Mouse (Mus musculus) T-cell, adult 2 months (primary cell): ENCODE data around the gene Elmo1.

Experiments used
- DNase-seq: peaks from one replicate; pipeline ENCODE4 v3.0.0; 2022; ENCODE audit warnings: low spot score

Gene Elmo1

GRCm38 (mm10) chr13:20537053-20537452 is 446.7 kb downstream of the Elmo1 start:
- no peak for DNase-seq

- no peak for DNase-seq
Observed at GRCm38 (mm10) chr13:20537487-20537886, 447.1 kb downstream of the Elmo1 start.

GRCm38 (mm10) chr13:20538216-20539070 is 448.0 kb downstream of the Elmo1 start:
- DNase-seq = no peak

- DNase-seq = no peak
Observed at GRCm38 (mm10) chr13:20539631-20540030, 449.2 kb downstream of the Elmo1 start.

GRCm38 (mm10) chr13:20546568-20547204 is 456.3 kb downstream of the Elmo1 start:
- no peak for DNase-seq

- DNase-seq = no peak
Observed at GRCm38 (mm10) chr13:20549983-20550382, 459.6 kb downstream of the Elmo1 start.

- DNase-seq = no peak
Observed at GRCm38 (mm10) chr13:20551559-20551958, 461.2 kb downstream of the Elmo1 start.

GRCm38 (mm10) chr13:20555853-20556452 is 465.6 kb downstream of the Elmo1 start:
- DNase-seq = no peak

GRCm38 (mm10) chr13:20556739-20557138 is 466.3 kb downstream of the Elmo1 start:
- no peak for DNase-seq

GRCm38 (mm10) chr13:20557156-20557555 is 466.8 kb downstream of the Elmo1 start:
- DNase-seq = no peak

GRCm38 (mm10) chr13:20558376-20558775 is 468.0 kb downstream of the Elmo1 start:
- no peak for DNase-seq

- no peak for DNase-seq
Observed at GRCm38 (mm10) chr13:20564414-20564813, 474.0 kb downstream of the Elmo1 start.

- no peak for DNase-seq
Observed at GRCm38 (mm10) chr13:20575186-20575585, 484.8 kb downstream of the Elmo1 start.

- no peak for DNase-seq
Observed at GRCm38 (mm10) chr13:20585868-20586267, 495.5 kb downstream of the Elmo1 start.

GRCm38 (mm10) chr13:20586462-20586861 is 496.1 kb downstream of the Elmo1 start:
- DNase-seq = no peak

GRCm38 (mm10) chr13:20590983-20591382 is 500.6 kb downstream of the Elmo1 start:
- DNase-seq = no peak

GRCm38 (mm10) chr13:20597307-20597706 is 506.9 kb downstream of the Elmo1 start:
- no peak for DNase-seq

- no peak for DNase-seq
Observed at GRCm38 (mm10) chr13:20598618-20599017, 508.2 kb downstream of the Elmo1 start.

GRCm38 (mm10) chr13:20600246-20600645 is 509.9 kb downstream of the Elmo1 start:
- DNase-seq = no peak

- no peak for DNase-seq
Observed at GRCm38 (mm10) chr13:20601421-20601820, 511.0 kb downstream of the Elmo1 start.

- no peak for DNase-seq
Observed at GRCm38 (mm10) chr13:20606891-20607290, 516.5 kb downstream of the Elmo1 start.

- no peak for DNase-seq
Observed at GRCm38 (mm10) chr13:20609003-20609688, 518.8 kb downstream of the Elmo1 start.
